ENCODE assay signal across 19 mouse cellular contexts in genomic region chr15:97178286-97178685, GRCm38 (mm10).
DNase-seq lines count a peak whose midpoint lies in the region; ATAC-seq and TF ChIP-seq lines count a peak whose summit lies in the region.
"Had no signal": no experiment of that assay in that cellular context is flagged by ENCODE, and none has a peak within 500 bp of the region (broad histone marks: within the 10 kb centered on the region; RNA-seq: fewer than 3 reads in every experiment).

No protein-coding gene starts in this region.

- no peak for TF ChIP-seq CTCF in midbrain, postnatal 0 days (IDR thresholded peaks at IDR 0.05)

- no peak overlapping the region for H3K4me2 ChIP-seq in heart, embryonic 13.5 days
- H3K4me2 ChIP-seq in neural tube, embryonic 13.5 days, result no peak overlapping the region
- H3K4me2 ChIP-seq in neural tube, embryonic 15.5 days, result no peak overlapping the region
- H3K4me2 ChIP-seq in hindbrain, embryonic 16.5 days (ENCODE audit: low read length), result no peak overlapping the region
- H3K4me2 ChIP-seq in midbrain, postnatal 0 days (ENCODE audit: low read depth, low read length, poor library complexity, severe bottlenecking), result no peak overlapping the region
- H3K4me2 ChIP-seq in kidney, embryonic 16.5 days (replicated peaks; ENCODE audit: low read depth, low read length), result no peak overlapping the region
- H3K4me2 ChIP-seq: liver, embryonic 13.5 days; lung, embryonic 15.5 days had no signal

- no peak for DNase-seq in heart, adult 9 months (ENCODE audit: low spot score in 2 of 2)
- DNase-seq in midbrain, postnatal 0 days (ENCODE audit: low spot score), result no peak
- no peak for DNase-seq in right cerebral cortex, postnatal 36 days (ENCODE audit: low spot score in 2 of 2)
- DNase-seq: cerebellum, adult 9-11 months; gastrocnemius, postnatal 36 days; heart, postnatal 14 days; kidney, adult 9 months; left cerebral cortex, postnatal 4 days; liver, embryonic 13.5 days; right cerebral cortex, postnatal 14 days; thymus, postnatal 25 days had no signal

- no peak for ATAC-seq in heart, embryonic 13.5 days (ENCODE audit: extremely low read depth, insufficient number of reproducible peaks, low FRiP score, low TSS enrichment)
- ATAC-seq in neural tube, embryonic 13.5 days (ENCODE audit: low read depth), result no peak
- ATAC-seq in neural tube, embryonic 15.5 days (ENCODE audit: low FRiP score), result no peak
- ATAC-seq in hindbrain, embryonic 16.5 days, result no peak
- no peak for ATAC-seq in midbrain, postnatal 0 days (ENCODE audit: low FRiP score)
- ATAC-seq in kidney, embryonic 16.5 days (ENCODE audit: low FRiP score, low TSS enrichment), result no peak
- ATAC-seq: Patski had no signal

- 71% methylated on average over 3 of the region's 3 CpGs for WGBS in heart, embryonic 13.5 days
- WGBS in neural tube, embryonic 13.5 days, result 31% methylated on average over 3 of the region's 3 CpGs
- WGBS in neural tube, embryonic 15.5 days, result 34% methylated on average over 3 of the region's 3 CpGs
- WGBS in hindbrain, embryonic 16.5 days, result 29% methylated on average over 3 of the region's 3 CpGs
- 22% methylated on average over 3 of the region's 3 CpGs for WGBS in midbrain, postnatal 0 days
- WGBS in kidney, embryonic 16.5 days, result 36% methylated on average over 3 of the region's 3 CpGs

- no peaks in the 10 kb centered on the region for H3K36me3 ChIP-seq in heart, embryonic 13.5 days
- H3K36me3 ChIP-seq in neural tube, embryonic 13.5 days, result no peaks in the 10 kb centered on the region
- H3K36me3 ChIP-seq in neural tube, embryonic 15.5 days, result no peaks in the 10 kb centered on the region
- no peaks in the 10 kb centered on the region for H3K36me3 ChIP-seq in hindbrain, embryonic 16.5 days (ENCODE audit: control insufficient read depth, insufficient read depth, low read length)
- H3K36me3 ChIP-seq in midbrain, postnatal 0 days (ENCODE audit: insufficient read depth, low read length), result no peaks in the 10 kb centered on the region
- no peaks in the 10 kb centered on the region for H3K36me3 ChIP-seq in kidney, embryonic 16.5 days (ENCODE audit: insufficient read depth, low read length)
- H3K36me3 ChIP-seq: heart, embryonic 10.5 days; liver, embryonic 13.5 days; lung, embryonic 15.5 days had no signal

- H3K27me3 ChIP-seq in heart, embryonic 13.5 days (replicated peaks), result no peaks in the 10 kb centered on the region
- no peaks in the 10 kb centered on the region for H3K27me3 ChIP-seq in neural tube, embryonic 13.5 days
- no peaks in the 10 kb centered on the region for H3K27me3 ChIP-seq in neural tube, embryonic 15.5 days (replicated peaks)
- no peaks in the 10 kb centered on the region for H3K27me3 ChIP-seq in hindbrain, embryonic 16.5 days (replicated peaks; ENCODE audit: control insufficient read depth, insufficient read depth, low read length)
- H3K27me3 ChIP-seq in midbrain, postnatal 0 days (ENCODE audit: insufficient read depth, low read length), result no peaks in the 10 kb centered on the region
- H3K27me3 ChIP-seq in kidney, embryonic 16.5 days (ENCODE audit: insufficient read depth, low read length), result no peaks in the 10 kb centered on the region
- H3K27me3 ChIP-seq: liver, embryonic 13.5 days; lung, embryonic 15.5 days; Patski had no signal

- H3K9me3 ChIP-seq in heart, embryonic 13.5 days, result no peaks in the 10 kb centered on the region
- H3K9me3 ChIP-seq in neural tube, embryonic 13.5 days, result no peaks in the 10 kb centered on the region
- H3K9me3 ChIP-seq in neural tube, embryonic 15.5 days (replicated peaks), result no peaks in the 10 kb centered on the region
- no peaks in the 10 kb centered on the region for H3K9me3 ChIP-seq in hindbrain, embryonic 16.5 days (ENCODE audit: control insufficient read depth, low read length)
- H3K9me3 ChIP-seq in midbrain, postnatal 0 days (ENCODE audit: low read length), result no peaks in the 10 kb centered on the region
- no peaks in the 10 kb centered on the region for H3K9me3 ChIP-seq in kidney, embryonic 16.5 days (ENCODE audit: low read length)
- H3K9me3 ChIP-seq: heart, embryonic 10.5 days; liver, embryonic 13.5 days; lung, embryonic 15.5 days had no signal

- H3K27ac ChIP-seq in heart, embryonic 13.5 days (replicated peaks), result 0 out of 2 replicates have a peak overlapping the region, but pooled peaks have one; percentile 9
- H3K27ac ChIP-seq in neural tube, embryonic 13.5 days (replicated peaks), result peak overlapping the region; percentile 42
- H3K27ac ChIP-seq in neural tube, embryonic 15.5 days (replicated peaks), result no peak overlapping the region; the same call in 1 of the 2 replicates
- H3K27ac ChIP-seq in hindbrain, embryonic 16.5 days (ENCODE audit: low read depth, low read length), result peak overlapping the region; percentile 49
- 0 out of 2 replicates have a peak overlapping the region, but pooled peaks have one; percentile 4 for H3K27ac ChIP-seq in midbrain, postnatal 0 days (ENCODE audit: low read depth, low read length)
- no peak overlapping the region; the same call in 1 of the 2 replicates for H3K27ac ChIP-seq in kidney, embryonic 16.5 days (ENCODE audit: low read length)
- H3K27ac ChIP-seq: heart, embryonic 10.5 days; liver, embryonic 13.5 days; lung, embryonic 15.5 days had no signal

- no peak overlapping the region for H3K4me3 ChIP-seq in heart, embryonic 13.5 days
- no peak overlapping the region for H3K4me3 ChIP-seq in neural tube, embryonic 13.5 days
- no peak overlapping the region for H3K4me3 ChIP-seq in neural tube, embryonic 15.5 days (replicated peaks)
- H3K4me3 ChIP-seq in hindbrain, embryonic 16.5 days (ENCODE audit: low read length), result no peak overlapping the region
- no peak overlapping the region for H3K4me3 ChIP-seq in midbrain, postnatal 0 days (ENCODE audit: low read depth, low read length)
- H3K4me3 ChIP-seq in kidney, embryonic 16.5 days (ENCODE audit: low read length), result no peak overlapping the region
- H3K4me3 ChIP-seq: heart, embryonic 10.5 days; liver, embryonic 13.5 days; lung, embryonic 15.5 days had no signal

- H3K9ac ChIP-seq in heart, embryonic 13.5 days, result no peak overlapping the region
- H3K9ac ChIP-seq in neural tube, embryonic 13.5 days, result no peak overlapping the region
- H3K9ac ChIP-seq in neural tube, embryonic 15.5 days (replicated peaks), result no peak overlapping the region
- no peak overlapping the region for H3K9ac ChIP-seq in hindbrain, embryonic 16.5 days (ENCODE audit: low read depth, low read length)
- H3K9ac ChIP-seq in midbrain, postnatal 0 days (replicated peaks; ENCODE audit: low read length, poor library complexity, severe bottlenecking), result no peak overlapping the region
- no peak overlapping the region for H3K9ac ChIP-seq in kidney, embryonic 16.5 days (replicated peaks; ENCODE audit: low read length)
- H3K9ac ChIP-seq: liver, embryonic 13.5 days; lung, embryonic 15.5 days had no signal

- peaks cover 11% of the 10 kb centered on the region for H3K4me1 ChIP-seq in heart, embryonic 13.5 days
- peaks cover 44% of the 10 kb centered on the region for H3K4me1 ChIP-seq in neural tube, embryonic 13.5 days (replicated peaks)
- H3K4me1 ChIP-seq in neural tube, embryonic 15.5 days, result peaks cover 28% of the 10 kb centered on the region
- H3K4me1 ChIP-seq in hindbrain, embryonic 16.5 days (ENCODE audit: control insufficient read depth, insufficient read depth, low read depth, low read length), result peaks cover 11% of the 10 kb centered on the region
- peaks cover 13% of the 10 kb centered on the region; the same call in 1 of the 2 replicates for H3K4me1 ChIP-seq in midbrain, postnatal 0 days (ENCODE audit: insufficient read depth, low read length)
- H3K4me1 ChIP-seq in kidney, embryonic 16.5 days (ENCODE audit: insufficient read depth, low read length), result peaks cover 31% of the 10 kb centered on the region

Comparison
In these comparisons a context has a peak if more than half of its experiments do, and no peak if none do; other contexts are left out.
1. H3K27ac ChIP-seq: peak in heart, embryonic 13.5 days (single experiment), neural tube, embryonic 13.5 days (single experiment), hindbrain, embryonic 16.5 days (single experiment) and midbrain, postnatal 0 days (single experiment); none in neural tube, embryonic 15.5 days (single experiment) and kidney, embryonic 16.5 days (single experiment).